Mouse (Mus musculus): ENCODE measurements around the gene Cep170b. TPM values are rescaled to one million over a fixed set of nuclear protein-coding genes. Genes with fewer than 3 reads are reported as not detected.
A peak's percentile ranks its signal among the peaks of the same experiment; 100 is the strongest.

Cep170b gene
- total RNA-seq, 1 experiment = 46.1 TPM

GRCm38 (mm10) chr12:112724077-112724805 is 4.0 kb downstream of the Cep170b start:
- H3K9me3 ChIP-seq (ENCODE audit: control insufficient read depth, insufficient read depth, low read depth, low read length) = no peaks in the 10 kb centered on the region
- H3K27ac ChIP-seq (ENCODE audit: insufficient read depth, low read depth, low read length, poor library complexity, severe bottlenecking) = no peak overlapping the region
- no peak overlapping the region for H3K4me3 ChIP-seq (ENCODE audit: insufficient read depth in 1 of 2, low read depth in 1 of 2, low read length in 2 of 2, poor library complexity in 1 of 2, severe bottlenecking in 1 of 2)
- H3K36me3 ChIP-seq (ENCODE audit: control insufficient read depth, insufficient read depth, low read length, poor library complexity, severe bottlenecking) = peaks cover 16% of the 10 kb centered on the region; the same call in 1 of the 2 replicates
- peaks cover 0 to 10% of the 10 kb centered on the region in 2 experiments; a peak in 1 of 4 replicates for H3K4me1 ChIP-seq (ENCODE audit: control insufficient read depth in 2 of 2, insufficient read depth in 2 of 2, low read length in 2 of 2, poor library complexity in 1 of 2)
- in situ Hi-C loops (cut with MboI; ENCODE audit: low sequenced_read_pairs in 2 of 2, unreplicated experiment in 2 of 2) = no loop called here
- no peak overlapping the region for H3K9ac ChIP-seq (ENCODE audit: insufficient read depth, low read depth, low read length, poor library complexity, severe bottlenecking)
- DNase-seq (ENCODE audit: low read depth, low spot score) = peak; percentile 80
- TF ChIP-seq MAFK (IDR thresholded peaks at IDR 0.05; ENCODE audit: insufficient read depth, low read depth, low read length) (no peak), CHD2 (IDR thresholded peaks at IDR 0.05; ENCODE audit: low read depth, low read length) (no peak), HCFC1 (IDR thresholded peaks at IDR 0.05; ENCODE audit: borderline replicate concordance, insufficient read depth, low read length) (no peak), ZC3H11A (IDR thresholded peaks at IDR 0.05; ENCODE audit: borderline replicate concordance, low read depth, low read length) (no peak), ZNF384 (IDR thresholded peaks at IDR 0.05; ENCODE audit: low read depth, low read length) (no peak)

GRCm38 (mm10) chr12:112727801-112728200 is 7.5 kb downstream of the Cep170b start:
- H3K4me3 ChIP-seq (ENCODE audit: insufficient read depth in 1 of 2, low read depth in 1 of 2, low read length in 2 of 2, poor library complexity in 1 of 2, severe bottlenecking in 1 of 2) = no peak overlapping the region
- TF ChIP-seq CHD2 (IDR thresholded peaks at IDR 0.05; ENCODE audit: low read depth, low read length) (no peak), ZNF384 (IDR thresholded peaks at IDR 0.05; ENCODE audit: low read depth, low read length) (no peak), ZC3H11A (IDR thresholded peaks at IDR 0.05; ENCODE audit: borderline replicate concordance, low read depth, low read length) (no peak), HCFC1 (IDR thresholded peaks at IDR 0.05; ENCODE audit: borderline replicate concordance, insufficient read depth, low read length) (no peak), MAFK (IDR thresholded peaks at IDR 0.05; ENCODE audit: insufficient read depth, low read depth, low read length) (no peak)
- no peak overlapping the region for H3K27ac ChIP-seq (ENCODE audit: insufficient read depth, low read depth, low read length, poor library complexity, severe bottlenecking)
- DNase-seq (ENCODE audit: low read depth, low spot score) = no peak
- H3K4me1 ChIP-seq (ENCODE audit: control insufficient read depth in 2 of 2, insufficient read depth in 2 of 2, low read length in 2 of 2, poor library complexity in 1 of 2) = peaks cover 0 to 7% of the 10 kb centered on the region in 2 experiments; a peak in 1 of 4 replicates
- H3K9ac ChIP-seq (ENCODE audit: insufficient read depth, low read depth, low read length, poor library complexity, severe bottlenecking) = no peak overlapping the region
- H3K36me3 ChIP-seq (ENCODE audit: control insufficient read depth, insufficient read depth, low read length, poor library complexity, severe bottlenecking) = peaks cover 36% of the 10 kb centered on the region; the same call in 1 of the 2 replicates
- H3K9me3 ChIP-seq (ENCODE audit: control insufficient read depth, insufficient read depth, low read depth, low read length) = no peaks in the 10 kb centered on the region
- in situ Hi-C loops (cut with MboI; ENCODE audit: low sequenced_read_pairs in 2 of 2, unreplicated experiment in 2 of 2) = no loop called here

- Histone ChIP-seq H3K9me3 (ENCODE audit: control insufficient read depth, insufficient read depth, low read depth, low read length) (no peaks in the 10 kb centered on the region), H3K4me3 (ENCODE audit: insufficient read depth in 1 of 2, low read depth in 1 of 2, low read length in 2 of 2, poor library complexity in 1 of 2, severe bottlenecking in 1 of 2) (no peak overlapping the region), H3K36me3 (ENCODE audit: control insufficient read depth, insufficient read depth, low read length, poor library complexity, severe bottlenecking) (peaks cover 45% of the 10 kb centered on the region; the same call in 1 of the 2 replicates), H3K9ac (ENCODE audit: insufficient read depth, low read depth, low read length, poor library complexity, severe bottlenecking) (no peak overlapping the region), H3K4me1 (ENCODE audit: control insufficient read depth in 2 of 2, insufficient read depth in 2 of 2, low read length in 2 of 2, poor library complexity in 1 of 2) (no peaks in the 10 kb centered on the region), H3K27ac (ENCODE audit: insufficient read depth, low read depth, low read length, poor library complexity, severe bottlenecking) (no peak overlapping the region)
- TF ChIP-seq ZC3H11A (IDR thresholded peaks at IDR 0.05; ENCODE audit: borderline replicate concordance, low read depth, low read length) (no peak), MAFK (IDR thresholded peaks at IDR 0.05; ENCODE audit: insufficient read depth, low read depth, low read length) (no peak), ZNF384 (IDR thresholded peaks at IDR 0.05; ENCODE audit: low read depth, low read length) (no peak), HCFC1 (IDR thresholded peaks at IDR 0.05; ENCODE audit: borderline replicate concordance, insufficient read depth, low read length) (no peak), CHD2 (IDR thresholded peaks at IDR 0.05; ENCODE audit: low read depth, low read length) (no peak)
- in situ Hi-C loops (cut with MboI; ENCODE audit: low sequenced_read_pairs in 2 of 2, unreplicated experiment in 2 of 2) = no loop called here
- no peak for DNase-seq (ENCODE audit: low read depth, low spot score)
These were observed 10.6 kb downstream of the Cep170b start for GRCm38 (mm10) chr12:112730808-112731207.

GRCm38 (mm10) chr12:112732591-112732990 is 12.3 kb downstream of the Cep170b start:
- H3K4me3 ChIP-seq (ENCODE audit: insufficient read depth in 1 of 2, low read depth in 1 of 2, low read length in 2 of 2, poor library complexity in 1 of 2, severe bottlenecking in 1 of 2) = no peak overlapping the region
- H3K9ac ChIP-seq (ENCODE audit: insufficient read depth, low read depth, low read length, poor library complexity, severe bottlenecking) = no peak overlapping the region
- no peak for DNase-seq (ENCODE audit: low read depth, low spot score)
- no peaks in the 10 kb centered on the region for H3K9me3 ChIP-seq (ENCODE audit: control insufficient read depth, insufficient read depth, low read depth, low read length)
- H3K36me3 ChIP-seq (ENCODE audit: control insufficient read depth, insufficient read depth, low read length, poor library complexity, severe bottlenecking) = peaks cover 57% of the 10 kb centered on the region; the same call in 1 of the 2 replicates
- no peaks in the 10 kb centered on the region for H3K4me1 ChIP-seq (ENCODE audit: control insufficient read depth in 2 of 2, insufficient read depth in 2 of 2, low read length in 2 of 2, poor library complexity in 1 of 2)
- in situ Hi-C loops (cut with MboI; ENCODE audit: low sequenced_read_pairs in 2 of 2, unreplicated experiment in 2 of 2) = no loop called here
- TF ChIP-seq HCFC1 (IDR thresholded peaks at IDR 0.05; ENCODE audit: borderline replicate concordance, insufficient read depth, low read length) (no peak), ZNF384 (IDR thresholded peaks at IDR 0.05; ENCODE audit: low read depth, low read length) (no peak), ZC3H11A (IDR thresholded peaks at IDR 0.05; ENCODE audit: borderline replicate concordance, low read depth, low read length) (no peak), CHD2 (IDR thresholded peaks at IDR 0.05; ENCODE audit: low read depth, low read length) (no peak), MAFK (IDR thresholded peaks at IDR 0.05; ENCODE audit: insufficient read depth, low read depth, low read length) (no peak)
- H3K27ac ChIP-seq (ENCODE audit: insufficient read depth, low read depth, low read length, poor library complexity, severe bottlenecking) = no peak overlapping the region

Data from ES-E14 (cell line).